Mouse (Mus musculus): Measurements from ENCODE around the gene Slc22a23. TPM values are rescaled to one million over a fixed set of nuclear protein-coding genes. Genes with fewer than 3 reads are reported as not detected.

Gene Slc22a23
- total RNA-seq, 1 experiment from 2014 or later = 0.19 TPM

DNA sequence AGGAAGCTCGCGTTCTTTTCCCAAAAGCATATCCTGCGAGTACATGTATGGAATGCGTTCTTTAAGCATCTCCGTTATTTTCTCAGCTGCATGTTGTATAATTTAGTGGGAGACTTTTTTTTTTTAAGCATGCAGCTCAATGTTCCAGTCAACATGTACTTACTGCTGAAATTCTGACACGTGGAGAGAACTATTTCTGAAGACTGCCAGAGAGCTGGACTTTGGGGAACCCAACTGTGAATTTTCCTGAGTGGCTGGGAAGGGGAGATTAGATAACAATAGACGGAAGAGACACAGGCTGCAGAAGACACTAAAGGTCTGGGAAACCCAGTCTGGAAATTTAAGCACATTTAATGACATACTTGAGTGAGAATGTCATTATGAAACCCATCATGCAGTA lies 1.3 kb upstream of the Slc22a23 start:
- no peak for ATAC-seq (replicated peaks; ENCODE audit: insufficient number of reproducible peaks, low FRiP score, low TSS enrichment, poor library complexity, severe bottlenecking)

- ATAC-seq (replicated peaks; ENCODE audit: insufficient number of reproducible peaks, low FRiP score, low TSS enrichment, poor library complexity, severe bottlenecking) = no peak
Observed at GRCm38 (mm10) chr13:34344376-34345127, 430 bp downstream of the Slc22a23 start.

DNA sequence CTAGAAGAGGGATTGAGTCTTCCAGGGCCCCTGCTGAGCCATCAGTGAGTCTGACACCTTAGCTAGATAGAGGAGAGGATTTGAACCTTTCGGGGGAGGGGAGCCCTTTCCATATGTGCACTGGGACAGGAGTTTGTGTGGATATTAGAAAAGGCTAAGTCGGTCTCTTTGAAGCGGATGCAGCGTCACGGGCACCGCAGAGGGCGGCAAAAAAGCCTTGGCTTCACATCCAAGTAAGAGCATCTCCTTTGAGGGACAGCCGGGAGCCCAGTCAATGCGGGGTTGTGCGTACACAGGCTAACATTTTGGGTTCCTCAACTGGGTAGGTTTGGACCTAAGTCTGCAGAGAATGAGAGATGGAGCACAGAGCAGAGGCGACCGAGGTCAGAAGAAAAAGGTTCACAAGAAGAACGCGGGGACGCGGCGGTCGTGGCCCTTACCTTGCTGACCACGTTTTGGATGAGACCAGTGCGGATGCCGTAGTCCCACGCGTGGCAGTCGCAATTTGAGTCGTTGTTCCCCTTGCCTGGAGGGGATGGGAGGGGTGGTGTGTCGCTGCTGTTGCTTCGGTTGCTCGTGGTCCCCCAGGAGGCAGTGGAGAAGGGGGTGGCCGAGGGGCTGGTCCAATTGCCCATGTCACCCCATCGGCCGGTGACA lies 1.1 kb downstream of the Slc22a23 start:
- ATAC-seq (replicated peaks; ENCODE audit: insufficient number of reproducible peaks, low FRiP score, low TSS enrichment, poor library complexity, severe bottlenecking) = no peak

- no peak for ATAC-seq (replicated peaks; ENCODE audit: insufficient number of reproducible peaks, low FRiP score, low TSS enrichment, poor library complexity, severe bottlenecking)
Observed at GRCm38 (mm10) chr13:34342286-34342890, 2.6 kb downstream of the Slc22a23 start.

DNA sequence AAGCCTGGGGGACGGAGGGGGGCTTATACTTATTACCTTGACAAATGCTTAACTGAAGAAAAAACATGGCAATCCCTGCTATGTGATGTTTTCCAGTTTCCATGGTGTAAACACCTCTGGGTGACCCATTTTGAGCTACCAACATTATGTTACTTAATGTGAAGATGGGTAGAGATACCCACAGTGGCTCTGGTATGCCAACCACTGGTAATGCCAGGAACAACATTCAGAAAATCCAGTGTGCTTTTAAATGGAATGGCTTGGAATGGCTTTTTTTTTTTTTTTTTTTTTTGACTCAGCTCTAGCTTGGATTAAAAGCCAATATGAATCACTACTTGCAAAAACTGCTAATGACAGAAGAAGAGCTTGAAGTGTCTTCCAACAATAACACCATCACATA lies 8.1 kb downstream of the Slc22a23 start:
- ATAC-seq (replicated peaks; ENCODE audit: insufficient number of reproducible peaks, low FRiP score, low TSS enrichment, poor library complexity, severe bottlenecking) = no peak

GRCm38 (mm10) chr13:34334847-34335246 lies 10.1 kb downstream of the Slc22a23 start:
- ATAC-seq (replicated peaks; ENCODE audit: insufficient number of reproducible peaks, low FRiP score, low TSS enrichment, poor library complexity, severe bottlenecking) = no peak

DNA sequence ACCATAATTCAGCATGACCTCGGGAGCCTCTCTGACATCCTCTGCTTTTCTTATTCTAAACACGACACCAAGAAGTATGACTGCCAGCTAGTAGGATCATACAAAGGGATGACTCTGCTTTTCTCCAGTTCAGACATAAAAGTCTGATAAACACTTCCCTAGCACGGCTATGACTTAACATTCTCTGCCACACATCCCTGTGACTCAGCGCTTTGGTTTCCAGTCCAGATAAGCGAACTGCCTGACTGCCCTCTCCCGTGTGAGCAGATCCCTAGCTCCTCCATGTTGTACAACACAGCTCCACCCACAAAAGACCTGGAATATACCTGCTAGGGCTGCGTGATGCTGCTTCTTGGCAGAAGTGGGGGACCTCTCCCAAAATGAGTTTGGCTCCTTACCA lies 12.2 kb downstream of the Slc22a23 start:
- no peak for ATAC-seq (replicated peaks; ENCODE audit: insufficient number of reproducible peaks, low FRiP score, low TSS enrichment, poor library complexity, severe bottlenecking)

DNA sequence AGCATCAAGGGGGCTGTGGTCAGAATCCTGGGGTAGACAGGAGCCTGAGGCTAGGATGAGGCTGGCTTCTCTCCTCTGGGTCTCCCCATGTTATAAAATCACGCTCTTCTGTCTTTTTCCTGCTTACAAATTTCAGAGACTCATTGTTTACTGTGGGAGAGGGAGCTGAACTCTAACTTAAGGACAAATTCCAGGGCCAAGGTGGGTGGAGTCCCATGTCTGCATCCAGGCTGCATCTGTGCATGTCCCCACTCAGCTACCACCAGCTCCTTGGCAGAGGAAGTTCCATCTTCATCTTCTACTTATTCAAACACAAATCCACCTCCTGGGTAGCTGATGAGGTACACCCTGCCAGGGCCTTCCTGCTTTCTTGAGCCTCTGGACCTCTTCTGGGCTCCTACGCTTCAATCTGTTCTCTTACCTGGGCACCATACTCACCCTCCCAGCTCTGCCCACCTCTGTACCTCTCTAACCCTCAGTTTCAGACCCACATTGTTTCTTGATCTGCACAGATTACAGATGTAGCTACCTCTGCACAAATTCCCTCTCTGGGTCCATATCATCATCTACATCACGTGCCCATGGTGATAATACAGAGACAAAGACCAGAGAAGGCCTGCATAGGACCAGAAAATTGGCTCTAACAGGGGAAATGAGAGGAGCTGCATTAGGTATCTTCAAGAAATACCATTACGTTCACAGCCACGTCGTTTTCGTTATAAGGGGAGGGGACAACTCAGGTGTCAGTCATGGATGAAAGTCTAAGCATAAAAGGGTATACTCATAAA lies 13.4 kb downstream of the Slc22a23 start:
- ATAC-seq (replicated peaks; ENCODE audit: insufficient number of reproducible peaks, low FRiP score, low TSS enrichment, poor library complexity, severe bottlenecking) = no peak

DNA sequence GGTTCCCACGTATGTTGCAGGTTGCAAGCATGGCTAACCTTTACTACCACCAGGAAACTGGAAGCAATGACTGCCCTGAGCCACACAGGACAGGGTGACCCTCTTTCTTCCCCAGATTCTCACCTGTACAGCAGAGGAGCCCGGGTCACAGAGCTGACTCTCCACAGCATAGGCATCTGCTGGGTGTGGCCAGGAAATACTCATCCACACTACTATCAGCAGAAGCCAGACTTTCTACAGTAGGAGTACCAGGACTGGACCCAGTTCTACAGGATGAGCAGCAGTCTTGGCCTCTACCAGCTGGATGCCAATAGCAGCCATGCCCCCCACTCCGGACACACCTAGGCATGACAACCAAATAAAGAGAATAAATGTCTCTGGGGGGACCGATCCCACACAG lies 15.4 kb downstream of the Slc22a23 start:
- no peak for ATAC-seq (replicated peaks; ENCODE audit: insufficient number of reproducible peaks, low FRiP score, low TSS enrichment, poor library complexity, severe bottlenecking)

GRCm38 (mm10) chr13:34326992-34327391 lies 18.0 kb downstream of the Slc22a23 start:
- no peak for ATAC-seq (replicated peaks; ENCODE audit: insufficient number of reproducible peaks, low FRiP score, low TSS enrichment, poor library complexity, severe bottlenecking)

GRCm38 (mm10) chr13:34323361-34323760 lies 21.6 kb downstream of the Slc22a23 start:
- ATAC-seq (replicated peaks; ENCODE audit: insufficient number of reproducible peaks, low FRiP score, low TSS enrichment, poor library complexity, severe bottlenecking) = no peak

- ATAC-seq (replicated peaks; ENCODE audit: insufficient number of reproducible peaks, low FRiP score, low TSS enrichment, poor library complexity, severe bottlenecking) = no peak
Observed at GRCm38 (mm10) chr13:34320482-34320881, 24.5 kb downstream of the Slc22a23 start.

DNA sequence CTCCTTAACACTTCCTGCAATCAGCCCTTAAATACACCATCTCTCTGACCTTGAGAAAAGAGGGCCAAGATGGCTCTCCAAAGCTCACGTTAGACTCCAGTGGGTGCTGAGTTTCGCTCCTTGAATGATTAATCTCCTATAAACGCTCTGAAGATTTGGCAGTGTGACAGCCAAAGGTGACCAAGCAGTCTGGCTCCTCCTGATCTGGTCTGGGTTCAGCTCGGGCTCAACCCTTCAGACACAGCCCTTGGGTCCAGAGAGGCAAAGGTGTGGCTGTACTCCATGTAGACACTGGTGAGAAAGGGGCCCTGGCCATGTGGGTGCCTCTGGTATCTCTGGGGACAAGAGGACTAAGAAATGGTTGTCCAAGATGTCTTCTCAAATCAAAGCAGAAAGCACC lies 27.9 kb downstream of the Slc22a23 start:
- no peak for ATAC-seq (replicated peaks; ENCODE audit: insufficient number of reproducible peaks, low FRiP score, low TSS enrichment, poor library complexity, severe bottlenecking)

DNA sequence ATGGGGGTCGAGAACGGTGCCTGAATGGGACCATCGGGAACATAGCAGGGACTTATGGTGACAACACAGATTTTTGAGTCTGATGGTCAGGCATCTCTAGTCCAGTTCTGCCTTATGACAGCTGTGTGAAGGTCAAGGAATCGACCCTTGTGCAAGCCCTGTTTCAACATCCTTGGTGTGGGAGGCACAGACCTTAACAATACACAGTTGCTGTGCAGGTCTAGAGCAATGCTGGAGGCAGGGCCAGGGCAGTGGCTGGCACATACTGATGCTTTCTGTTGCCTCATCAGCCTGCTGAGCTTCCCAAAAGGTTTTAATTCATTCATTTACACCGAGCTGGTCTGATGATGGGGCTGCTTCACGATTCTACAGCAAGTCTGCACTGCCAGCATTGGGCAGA lies 28.5 kb downstream of the Slc22a23 start:
- no peak for ATAC-seq (replicated peaks; ENCODE audit: insufficient number of reproducible peaks, low FRiP score, low TSS enrichment, poor library complexity, severe bottlenecking)

DNA sequence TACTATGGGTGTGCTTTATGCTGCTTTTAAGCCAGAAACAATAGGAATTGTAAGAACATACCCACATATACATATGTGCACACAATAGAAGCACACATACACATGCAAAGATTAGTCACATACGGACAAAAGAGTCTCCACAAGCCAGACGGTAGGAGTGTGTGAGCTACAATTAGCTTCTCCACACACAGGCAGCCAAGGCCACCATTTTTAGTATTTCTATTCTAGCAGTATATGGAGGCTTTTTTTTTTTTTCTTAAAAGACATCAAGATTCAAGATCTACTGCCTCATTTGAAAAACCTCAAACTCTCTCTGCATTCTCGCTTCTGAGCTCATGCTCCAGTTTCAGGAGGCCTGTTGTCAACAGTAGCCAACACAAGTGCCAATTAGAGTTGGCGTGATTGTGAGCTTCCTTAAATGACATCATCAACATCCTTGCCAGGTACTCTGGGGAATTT lies 31.9 kb downstream of the Slc22a23 start:
- ATAC-seq (replicated peaks; ENCODE audit: insufficient number of reproducible peaks, low FRiP score, low TSS enrichment, poor library complexity, severe bottlenecking) = no peak

DNA sequence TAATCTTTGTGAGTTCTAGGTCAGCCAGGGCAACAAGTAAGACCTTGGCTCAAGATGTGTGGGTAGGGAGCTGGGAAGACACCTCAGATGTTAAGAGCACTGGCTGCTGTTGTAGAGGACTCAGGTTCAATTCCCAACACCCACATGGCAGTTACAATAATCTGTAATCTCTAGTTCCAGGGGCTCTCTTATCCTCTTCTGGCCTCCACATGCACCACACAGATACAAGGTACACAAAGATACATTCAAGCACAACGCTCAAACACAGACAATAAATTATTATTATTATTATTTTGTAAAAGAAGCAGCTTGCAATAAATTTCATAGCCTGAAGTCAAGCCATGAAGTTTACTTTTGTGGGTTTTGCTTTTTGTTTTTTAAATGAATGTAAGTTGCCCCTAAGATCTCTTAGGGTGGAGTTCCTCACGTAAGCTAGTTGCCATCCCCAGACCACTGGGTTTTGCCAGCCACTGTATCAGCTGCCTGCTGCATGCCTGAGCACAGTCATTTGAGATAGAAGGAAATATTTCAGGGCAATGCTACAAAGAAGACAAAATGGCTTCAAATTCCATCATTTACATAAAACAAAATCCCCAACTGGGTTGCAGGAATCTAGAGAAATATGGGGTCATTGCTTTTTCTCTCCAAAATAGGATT lies 32.5 kb downstream of the Slc22a23 start:
- no peak for ATAC-seq (replicated peaks; ENCODE audit: insufficient number of reproducible peaks, low FRiP score, low TSS enrichment, poor library complexity, severe bottlenecking)

- ATAC-seq (replicated peaks; ENCODE audit: insufficient number of reproducible peaks, low FRiP score, low TSS enrichment, poor library complexity, severe bottlenecking) = no peak
Observed at GRCm38 (mm10) chr13:34311593-34311992, 33.4 kb downstream of the Slc22a23 start.

DNA sequence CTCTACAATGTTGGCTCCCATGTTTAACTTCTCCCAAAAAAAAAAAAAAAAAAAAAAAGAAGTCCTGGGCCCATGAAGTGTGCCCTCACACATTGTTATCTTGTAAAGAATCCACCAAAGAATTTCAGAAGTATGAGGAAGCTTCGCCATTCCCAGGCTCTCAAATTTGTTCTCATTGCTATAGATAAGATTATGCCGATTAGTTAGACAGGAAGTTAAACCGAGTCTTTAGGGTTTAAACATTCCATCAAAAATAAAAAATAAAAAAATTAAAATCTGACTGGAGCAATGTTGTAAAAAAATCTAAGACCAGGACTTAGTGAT lies 36.4 kb downstream of the Slc22a23 start:
- no peak for ATAC-seq (replicated peaks; ENCODE audit: insufficient number of reproducible peaks, low FRiP score, low TSS enrichment, poor library complexity, severe bottlenecking)
